Mouse (Mus musculus): Measurements from ENCODE around the gene Gm49450. TPM values are rescaled to one million over a fixed set of nuclear protein-coding genes. Genes with fewer than 3 reads are reported as not detected.
A peak's percentile ranks its signal among the peaks of the same experiment; 100 is the strongest.
"Not testable (repeated sequence)": the region's sequence is repeated elsewhere in the genome, so short reads cannot be mapped to it uniquely, and the experiment has no call there.

Gm49450 gene
- total RNA-seq, 2 experiments from 2014 or later, result not detected

DNA sequence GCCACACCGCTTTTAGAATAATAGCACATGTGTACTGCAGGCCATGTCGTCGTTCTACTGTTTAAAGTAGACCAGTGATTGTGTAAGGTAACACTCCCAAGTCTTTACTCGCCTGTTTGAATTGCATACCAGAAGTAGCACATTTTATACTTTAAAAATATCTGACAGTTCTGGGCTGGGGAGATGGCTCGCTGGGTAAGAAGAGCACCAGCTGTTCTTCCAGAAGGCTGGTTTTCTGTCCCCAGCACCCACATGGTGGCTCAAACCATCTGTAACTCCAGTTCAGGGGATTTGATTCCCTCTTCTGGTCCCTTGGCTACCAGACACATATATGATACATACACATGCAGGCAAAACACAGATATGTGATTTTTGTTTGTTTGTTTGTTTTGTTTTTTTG, 4.1 kb upstream of the Gm49450 start:
- no peak for DNase-seq
- intact Hi-C loops (cut with DNase I), result no loop called here

GRCm38 (mm10) chr15:98956000-98956399, 2.6 kb upstream of the Gm49450 start:
- intact Hi-C loops (cut with DNase I), result no loop called here
- no peak for DNase-seq

GRCm38 (mm10) chr15:98955324-98955723, 2.0 kb upstream of the Gm49450 start:
- no peak for DNase-seq
- intact Hi-C loops (cut with DNase I), result no loop called here

GRCm38 (mm10) chr15:98954425-98955253, 1.3 kb upstream of the Gm49450 start:
- peak; percentile 66 for DNase-seq
- intact Hi-C loops (cut with DNase I), result no loop called here

DNA sequence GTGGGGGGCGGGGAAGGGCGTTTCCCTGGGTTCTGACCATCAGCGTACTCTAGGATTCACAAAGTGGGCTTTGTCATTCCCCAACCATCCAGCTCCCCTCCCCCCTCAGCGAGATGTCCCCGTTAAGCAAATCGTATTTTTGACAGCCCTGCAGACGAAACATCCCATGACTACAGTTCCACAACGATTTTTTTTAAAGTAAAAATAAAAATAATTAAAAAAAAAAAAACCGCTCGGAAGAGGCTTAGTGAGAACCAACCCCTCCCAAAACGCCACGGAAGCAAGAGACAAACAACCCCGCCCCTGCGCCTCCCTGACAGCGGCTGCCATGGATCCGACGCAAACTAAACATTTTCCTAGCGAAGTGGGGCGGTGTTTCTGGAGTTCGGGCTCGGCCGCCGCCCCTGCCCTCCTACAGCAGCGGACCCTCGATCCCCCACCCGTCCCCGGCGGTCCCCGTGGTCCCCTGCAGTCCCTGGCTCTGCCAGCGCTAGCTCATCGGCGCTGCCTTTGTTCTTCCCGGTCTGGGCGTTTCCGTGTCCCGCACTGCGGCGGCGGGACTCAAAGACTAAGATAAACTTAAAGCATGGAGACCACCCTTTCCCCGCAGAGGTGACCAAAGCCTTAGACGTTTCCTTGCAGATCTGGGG, 475 bp downstream of the Gm49450 start:
- DNase-seq, result peak; percentile 80
- intact Hi-C loops (cut with DNase I), result loop anchor here (2.0 kb wide), 2 partner anchors 32 to 40 kb away; no protein-coding TSS in a partner anchor

- no peak for DNase-seq
- intact Hi-C loops (cut with DNase I), result loop anchor here (2.0 kb wide), 2 partner anchors 33 to 41 kb away; no protein-coding TSS in a partner anchor
These were observed 1.3 kb downstream of the Gm49450 start for GRCm38 (mm10) chr15:98952063-98952455.

DNA sequence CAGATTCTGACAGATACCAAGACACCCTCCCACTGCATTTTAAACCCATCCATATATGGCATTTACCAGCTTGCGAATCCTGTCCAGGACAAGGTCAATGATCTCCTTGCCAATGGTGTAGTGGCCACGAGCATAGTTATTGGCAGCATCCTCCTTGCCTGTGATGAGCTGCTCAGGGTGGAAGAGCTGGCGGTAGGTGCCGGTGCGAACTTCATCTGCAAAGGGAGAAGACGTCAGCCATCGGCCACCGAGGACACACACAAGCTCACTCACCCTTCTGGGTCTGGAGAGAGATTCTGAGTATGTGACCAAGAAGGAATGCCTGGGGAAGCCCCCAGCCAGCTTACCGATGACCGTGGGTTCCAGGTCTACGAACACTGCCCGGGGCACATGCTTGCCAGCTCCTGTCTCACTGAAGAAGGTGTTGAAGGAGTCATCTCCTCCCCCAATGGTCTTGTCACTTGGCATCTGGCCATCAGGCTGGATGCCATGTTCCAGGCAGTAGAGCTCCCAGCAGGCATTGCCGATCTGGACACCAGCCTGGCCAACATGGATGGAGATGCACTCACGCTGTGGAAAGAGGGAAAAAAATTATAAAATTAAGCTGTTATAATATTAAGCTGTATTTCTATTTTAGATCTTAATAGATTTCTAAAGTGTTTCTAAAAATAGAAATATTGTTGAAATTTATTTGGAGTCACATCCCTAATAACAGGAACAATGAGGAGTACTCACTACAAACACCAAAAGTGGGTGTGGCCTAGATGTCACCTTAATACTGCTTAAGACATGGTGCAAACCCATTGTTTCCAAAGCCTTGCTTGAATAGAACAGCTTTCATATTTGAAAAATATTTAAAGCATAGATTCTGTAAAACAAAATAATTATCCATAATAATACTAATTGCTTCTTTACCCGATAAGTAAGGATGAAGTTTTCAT, 2.0 kb downstream of the Gm49450 start:
- intact Hi-C loops (cut with DNase I), result loop anchor here (2.0 kb wide), 2 partner anchors 33 to 41 kb away; no protein-coding TSS in a partner anchor
- DNase-seq, result not testable (repeated sequence)

DNA sequence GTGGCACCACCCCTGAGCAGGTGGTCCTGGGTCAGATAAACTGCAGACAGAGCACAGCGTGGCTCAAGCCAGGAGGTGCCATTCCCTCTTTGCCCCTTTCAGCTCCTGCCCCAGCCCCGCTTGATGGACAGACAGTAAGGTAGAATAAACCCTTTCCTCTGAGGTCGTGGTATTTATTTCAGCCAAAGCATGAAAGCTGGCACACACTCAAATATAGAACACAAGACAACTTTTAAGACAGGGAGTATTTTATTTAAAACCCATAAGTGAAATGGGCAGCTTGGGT, 3.8 kb downstream of the Gm49450 start:
- DNase-seq, result no peak
- intact Hi-C loops (cut with DNase I), result no loop called here

DNA sequence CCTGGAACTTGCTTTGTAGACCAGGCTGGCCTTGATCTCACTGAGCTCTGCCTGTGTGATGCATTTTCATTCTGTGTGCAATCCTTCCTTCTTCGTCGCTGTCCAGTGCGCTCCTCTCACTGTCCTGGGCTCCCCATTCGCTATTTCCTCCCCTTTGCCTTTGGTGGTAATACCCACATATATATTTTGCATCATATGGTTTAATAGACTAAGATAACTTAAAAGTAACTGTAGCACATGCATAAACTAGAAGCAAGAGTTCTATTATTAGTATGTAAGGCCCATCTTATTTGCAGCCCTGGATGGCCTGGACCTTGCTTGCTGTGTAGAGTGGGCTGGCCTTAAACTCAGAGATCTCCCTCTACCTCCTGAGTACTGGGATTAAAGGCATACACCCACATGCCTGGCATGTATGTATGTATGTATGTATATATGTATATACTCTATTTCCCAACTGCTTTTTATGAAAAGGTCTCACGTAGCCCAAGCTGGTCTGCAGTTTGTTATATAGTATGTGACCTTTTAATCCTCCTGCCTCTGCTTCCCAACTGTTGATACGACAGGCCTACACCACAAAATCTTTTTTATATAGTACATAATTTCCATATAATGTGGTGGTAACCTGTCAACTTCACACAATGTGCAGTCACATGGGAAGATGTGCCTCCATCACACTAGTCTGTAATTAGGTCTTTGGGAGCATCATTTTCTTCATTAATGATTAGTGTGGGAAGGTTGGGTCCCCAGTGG, 4.3 kb downstream of the Gm49450 start:
- DNase-seq, result no peak
- intact Hi-C loops (cut with DNase I), result no loop called here

DNA sequence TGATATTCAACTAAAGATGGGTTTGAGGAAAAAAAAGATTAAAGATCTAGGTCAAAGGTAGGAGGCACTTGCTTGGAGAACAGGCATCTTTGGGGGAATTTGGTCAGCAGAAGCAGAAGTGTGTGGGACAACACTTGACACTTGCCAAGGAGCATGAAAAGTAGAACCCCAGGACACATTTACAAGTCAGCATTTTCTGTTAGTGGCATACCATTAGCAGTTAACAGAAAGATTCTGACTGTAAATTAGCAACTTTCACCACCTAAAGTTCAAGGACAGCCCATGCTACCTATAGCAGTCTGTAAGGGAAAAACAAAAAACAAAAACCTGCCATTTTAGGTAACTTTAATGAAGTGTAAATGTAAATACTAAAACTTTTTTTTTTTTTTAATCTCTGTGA, 5.0 kb downstream of the Gm49450 start:
- no peak for DNase-seq
- intact Hi-C loops (cut with DNase I), result no loop called here

GRCm38 (mm10) chr15:98947884-98948283, 5.5 kb downstream of the Gm49450 start:
- intact Hi-C loops (cut with DNase I), result no loop called here
- DNase-seq, result no peak

GRCm38 (mm10) chr15:98943133-98943532, 10.2 kb downstream of the Gm49450 start:
- intact Hi-C loops (cut with DNase I), result no loop called here
- no peak for DNase-seq

DNA sequence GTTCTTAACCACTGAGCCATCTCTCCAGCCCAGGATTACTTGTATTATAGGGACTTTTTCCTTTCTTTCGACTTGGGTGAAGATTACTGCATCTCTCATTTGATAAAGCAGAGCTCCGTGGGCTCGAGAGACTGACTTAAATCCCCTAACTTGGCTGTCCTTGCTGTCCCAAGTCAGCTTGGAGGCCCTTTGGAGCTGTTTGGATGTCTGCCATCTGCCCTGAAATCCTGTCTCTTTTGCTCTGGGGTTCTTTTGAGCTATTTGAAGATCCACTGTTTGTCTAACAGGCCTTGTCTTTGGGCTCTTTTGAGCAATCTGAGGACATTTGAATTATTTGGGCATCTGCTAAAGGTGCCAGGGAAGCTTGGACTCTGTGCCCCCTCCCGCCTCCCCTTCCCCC, 11.3 kb downstream of the Gm49450 start:
- intact Hi-C loops (cut with DNase I), result no loop called here
- DNase-seq, result no peak

DNA sequence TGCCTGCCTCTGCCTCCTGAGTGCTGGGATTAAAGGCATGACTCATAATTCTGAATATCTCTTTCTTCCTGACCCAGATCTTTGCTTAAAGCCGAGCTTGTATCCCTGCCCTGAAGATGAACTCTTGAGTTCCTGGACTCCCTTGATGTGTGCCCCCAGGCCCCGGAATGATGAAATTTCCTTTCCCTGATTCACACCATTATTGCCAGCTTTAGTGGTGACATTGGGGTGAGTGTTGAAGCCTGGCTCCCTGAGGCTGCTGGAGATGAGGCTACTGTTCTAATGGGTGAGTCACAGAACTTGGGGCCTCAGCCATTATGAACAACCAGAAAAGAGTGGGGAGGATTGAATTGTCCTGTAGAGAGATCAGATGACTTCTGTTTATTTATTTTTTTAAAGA, 11.8 kb downstream of the Gm49450 start:
- intact Hi-C loops (cut with DNase I), result no loop called here
- no peak for DNase-seq

- DNase-seq, result peak; percentile 36
- intact Hi-C loops (cut with DNase I), result no loop called here
These were observed 12.5 kb downstream of the Gm49450 start for GRCm38 (mm10) chr15:98940816-98941215.

DNA sequence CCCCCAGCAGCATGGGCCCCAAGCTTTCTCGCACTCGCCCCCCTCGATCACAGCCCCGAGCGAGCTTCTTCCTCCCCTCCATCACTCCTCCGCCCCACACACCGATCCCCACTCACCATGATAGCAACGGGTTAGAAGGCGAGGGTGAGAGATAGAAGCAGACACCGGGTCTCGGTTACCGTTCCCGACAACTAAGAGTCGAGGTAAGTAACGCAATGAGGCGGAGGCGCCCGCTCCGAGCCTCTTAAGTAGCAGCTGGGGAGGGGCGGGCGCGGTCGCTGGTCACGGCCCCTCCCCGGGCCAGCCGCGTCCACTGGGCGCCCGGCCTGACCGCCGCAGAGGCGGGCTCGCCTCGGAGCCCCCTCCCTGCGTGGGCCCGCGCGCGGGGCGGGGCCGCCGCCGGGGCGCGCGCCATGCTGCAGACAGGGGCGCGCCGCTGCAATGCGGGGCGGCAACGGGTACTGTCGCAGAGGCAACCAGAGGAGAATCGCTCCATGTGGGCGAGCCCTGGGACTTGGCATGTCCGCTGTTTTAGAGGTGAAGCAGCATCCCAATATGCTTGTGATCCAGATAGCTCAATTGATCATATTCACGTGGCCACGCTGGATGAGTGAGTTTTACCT, 19.0 kb downstream of the Gm49450 start, which contains the start of gene Tuba1b:
TSS of gene Tuba1b (minus strand) at position 349 of the 623 bp plus-strand sequence.
- peak; percentile 94 for DNase-seq
- intact Hi-C loops (cut with DNase I), result no loop called here

GRCm38 (mm10) chr15:98933833-98934216, 19.5 kb downstream of the Gm49450 start:
- intact Hi-C loops (cut with DNase I), result no loop called here

DNA sequence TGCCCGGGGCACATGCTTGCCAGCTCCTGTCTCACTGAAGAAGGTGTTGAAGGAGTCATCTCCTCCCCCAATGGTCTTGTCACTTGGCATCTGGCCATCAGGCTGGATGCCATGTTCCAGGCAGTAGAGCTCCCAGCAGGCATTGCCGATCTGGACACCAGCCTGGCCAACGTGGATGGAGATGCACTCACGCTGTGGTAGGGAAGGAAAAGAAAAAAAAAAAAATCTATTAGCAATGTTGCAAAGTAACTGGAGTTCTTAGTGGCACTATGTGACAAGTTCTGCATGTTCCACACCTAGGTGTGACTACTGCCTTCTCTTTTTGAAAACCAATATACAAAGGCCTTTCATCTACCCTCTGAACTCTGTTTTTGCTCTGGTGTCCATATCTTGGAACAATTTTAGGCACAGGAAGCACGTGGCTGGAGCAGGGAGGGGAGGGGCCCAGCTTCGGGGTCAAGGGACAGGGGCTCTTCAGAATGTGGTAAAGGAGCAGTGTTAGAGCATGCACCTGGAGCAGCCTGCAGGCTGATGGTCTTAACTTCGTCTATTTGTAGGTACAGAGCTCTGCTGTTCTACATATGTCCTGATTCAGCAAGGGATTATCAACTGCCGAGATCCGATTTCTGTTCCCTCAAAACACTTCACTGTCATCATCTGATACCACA, 20.2 kb downstream of the Gm49450 start:
- intact Hi-C loops (cut with DNase I); DNase-seq: not testable (repeated sequence)

More at GRCm38 (mm10) chr15:98933833-98934216, 19.5 kb downstream of the Gm49450 start:
- DNase-seq, result peak; percentile 99

- DNase-seq, result no peak
These were observed 22.4 kb downstream of the Gm49450 start for GRCm38 (mm10) chr15:98930998-98931397.

More at GRCm38 (mm10) chr15:98930998-98931397, 22.4 kb downstream of the Gm49450 start:
- intact Hi-C loops (cut with DNase I), result no loop called here
